ENCODE assay signal across 1 mouse cellular context in genomic region chr3:22039036-22039795, GRCm38 (mm10).
TF ChIP-seq lines count a peak whose summit lies in the region.

No protein-coding gene starts in this region.

TF ChIP-seq in CH12.LX, 34 proteins besides CTCF, POLR2A, EP300 and RAD21 (continued from another document):
- TF ChIP-seq RCOR1 (conservative IDR thresholded peaks at IDR 0.05; ENCODE audit: low read depth, low read length) (no peak), ZKSCAN1 (IDR thresholded peaks at IDR 0.05; ENCODE audit: borderline replicate concordance, low read depth, low read length) (no peak), JUN (IDR thresholded peaks at IDR 0.05; ENCODE audit: insufficient read depth, low read depth, low read length) (peak; percentile 15; the same call in 1 of the 2 replicates), MAX (IDR thresholded peaks at IDR 0.05; ENCODE audit: low read length) (no peak)
